Mouse (Mus musculus) left cerebral cortex, postnatal 4 days (tissue): ENCODE results near the gene Drc3. TPM values are rescaled to one million over a fixed set of nuclear protein-coding genes. Genes with fewer than 3 reads are reported as not detected.

Experiments
- DNase-seq: peaks from one replicate; pipeline ENCODE4 v3.0.0-alpha.2; 2022
- intact Hi-C: fragments of 180-260 bp; cut with DNase I; formaldehyde crosslinking; loops from one replicate; pipeline ENCODE4 v1.15.1; 2025
- total RNA-seq, 2 experiments: library from RNA; stranded (reverse); gene quantifications; 2 replicates each; pipeline ENCODE4 v1.2.3; 2021

Drc3 gene
- total RNA-seq, 2 experiments from 2014 or later = 4.7 to 4.8 TPM

- no peak for DNase-seq
These were observed 19.7 kb upstream of the Drc3 start for GRCm38 (mm10) chr11:60333461-60333860.

GRCm38 (mm10) chr11:60334124-60334523, 19.0 kb upstream of the Drc3 start:
- no peak for DNase-seq
- intact Hi-C loops = no loop called here

More at GRCm38 (mm10) chr11:60333461-60333860, 19.7 kb upstream of the Drc3 start:
- intact Hi-C loops = no loop called here

DNA sequence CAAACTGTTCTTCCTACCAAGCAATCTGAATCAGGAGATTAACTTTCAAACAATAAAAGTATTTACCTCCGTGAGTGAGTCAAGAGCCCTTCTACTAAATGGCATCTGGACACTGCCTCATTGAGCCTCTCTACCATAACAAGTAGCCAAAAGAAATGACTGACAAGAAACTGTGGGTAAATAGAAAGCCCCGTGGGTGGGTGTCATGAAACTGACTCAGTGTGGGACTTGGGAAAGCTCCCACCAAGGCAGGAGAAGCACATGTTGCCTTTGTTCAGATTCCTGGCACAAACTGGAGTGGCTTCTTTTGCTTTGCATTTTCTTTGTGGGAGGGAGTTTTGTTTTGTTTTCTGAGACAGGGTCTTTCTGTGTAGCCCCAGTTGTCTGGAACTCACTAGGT, 17.4 kb upstream of the Drc3 start:
- intact Hi-C loops = no loop called here
- DNase-seq = no peak

DNA sequence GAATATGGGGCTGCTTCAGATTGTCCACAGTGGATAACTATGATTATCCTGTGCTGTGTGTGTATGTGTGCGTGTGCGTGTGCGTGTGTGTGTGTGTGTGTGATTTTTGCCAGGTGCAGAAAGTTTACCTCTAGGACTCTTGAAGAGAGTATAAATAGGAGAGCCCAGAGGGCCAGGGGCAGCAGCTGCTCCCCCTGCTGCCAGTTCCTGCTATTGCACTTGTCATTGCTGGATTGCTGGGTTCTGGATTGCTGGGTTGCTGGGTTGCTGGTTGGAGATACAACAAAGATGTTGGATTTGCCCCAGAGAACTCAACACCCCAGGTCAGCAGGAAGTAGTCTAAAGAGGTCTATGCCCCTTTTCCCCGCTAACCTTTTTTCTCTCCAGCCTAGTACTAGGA, 14.8 kb upstream of the Drc3 start:
- peak; percentile 42 for DNase-seq
- intact Hi-C loops = no loop called here

DNA sequence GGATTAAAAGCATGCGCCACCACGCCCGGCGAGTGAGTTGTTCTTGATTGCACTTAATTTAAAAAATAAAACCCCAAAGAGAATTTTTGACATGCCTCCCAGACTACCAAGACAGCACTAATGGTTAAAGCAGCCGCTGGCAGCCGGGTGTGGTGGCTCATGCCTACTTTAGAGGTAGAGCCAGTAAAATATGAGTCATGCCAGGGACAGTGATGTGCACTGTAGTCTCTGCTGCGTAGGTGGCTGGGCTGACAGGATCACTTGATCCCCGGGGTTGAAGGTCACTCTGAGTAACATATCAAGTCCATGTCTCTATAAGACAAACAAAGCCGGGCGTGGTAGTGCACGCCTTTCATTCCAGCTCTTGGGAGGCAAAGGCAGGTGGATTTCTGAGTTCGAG, 13.8 kb upstream of the Drc3 start:
- intact Hi-C loops = no loop called here

GRCm38 (mm10) chr11:60345868-60346267, 7.3 kb upstream of the Drc3 start:
- intact Hi-C loops = no loop called here
- DNase-seq = no peak

More for the DNA sequence above, 13.8 kb upstream of the Drc3 start:
- no peak for DNase-seq

- intact Hi-C loops = no loop called here
- DNase-seq = peak; percentile 78
These were observed 6.6 kb upstream of the Drc3 start for GRCm38 (mm10) chr11:60346537-60346936.

- intact Hi-C loops = no loop called here
- DNase-seq = no peak
These were observed 1.7 kb upstream of the Drc3 start for GRCm38 (mm10) chr11:60351388-60351787.

DNA sequence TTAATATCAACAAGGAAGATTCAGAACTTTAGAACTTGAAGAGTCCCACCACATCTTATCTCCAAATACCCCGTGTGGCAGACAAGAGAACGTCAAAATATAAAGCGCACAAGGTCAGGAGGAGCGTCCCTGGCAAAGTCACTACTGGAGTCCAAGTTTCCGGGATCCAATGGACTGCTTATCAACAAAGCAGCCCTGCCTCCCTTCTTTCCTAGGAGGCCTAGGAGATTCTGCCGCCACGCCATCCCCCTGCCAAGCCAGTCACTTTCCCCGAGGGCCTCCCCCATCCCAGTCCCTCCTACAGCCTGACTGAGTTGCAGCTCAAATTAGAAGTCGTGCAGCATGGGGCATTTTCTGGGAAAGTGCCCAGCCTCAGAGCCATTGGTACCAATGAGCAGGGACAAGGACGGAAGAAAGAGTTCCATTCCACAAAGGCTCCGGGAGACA, 1.2 kb upstream of the Drc3 start:
- intact Hi-C loops = no loop called here
- peak; percentile 61 for DNase-seq

DNA sequence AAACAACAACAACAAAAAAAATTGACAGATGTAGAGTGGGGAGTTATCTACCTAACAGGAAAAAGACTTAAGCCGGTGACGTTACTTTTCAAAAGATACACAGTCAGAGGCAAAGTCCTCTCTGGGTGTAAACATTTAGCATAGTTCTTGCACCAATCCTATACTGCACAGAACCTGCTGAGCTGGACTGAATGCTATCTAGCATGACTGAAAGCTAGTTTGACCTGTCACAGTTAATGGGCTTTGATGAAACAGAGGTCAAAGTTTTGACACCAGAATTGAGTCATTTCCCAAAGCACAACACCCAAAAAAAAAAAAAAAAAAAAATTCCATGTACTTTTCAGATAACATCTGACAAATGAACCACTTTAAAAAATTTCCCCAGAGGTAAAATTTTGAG, 2.8 kb downstream of the Drc3 start:
- intact Hi-C loops = no loop called here
- no peak for DNase-seq

GRCm38 (mm10) chr11:60357116-60357515, 4.0 kb downstream of the Drc3 start:
- DNase-seq = no peak
- intact Hi-C loops = no loop called here

GRCm38 (mm10) chr11:60358548-60358947, 5.4 kb downstream of the Drc3 start:
- DNase-seq = no peak
- intact Hi-C loops = no loop called here

- DNase-seq = no peak
- intact Hi-C loops = no loop called here
These were observed 6.0 kb downstream of the Drc3 start for GRCm38 (mm10) chr11:60359138-60359537.

DNA sequence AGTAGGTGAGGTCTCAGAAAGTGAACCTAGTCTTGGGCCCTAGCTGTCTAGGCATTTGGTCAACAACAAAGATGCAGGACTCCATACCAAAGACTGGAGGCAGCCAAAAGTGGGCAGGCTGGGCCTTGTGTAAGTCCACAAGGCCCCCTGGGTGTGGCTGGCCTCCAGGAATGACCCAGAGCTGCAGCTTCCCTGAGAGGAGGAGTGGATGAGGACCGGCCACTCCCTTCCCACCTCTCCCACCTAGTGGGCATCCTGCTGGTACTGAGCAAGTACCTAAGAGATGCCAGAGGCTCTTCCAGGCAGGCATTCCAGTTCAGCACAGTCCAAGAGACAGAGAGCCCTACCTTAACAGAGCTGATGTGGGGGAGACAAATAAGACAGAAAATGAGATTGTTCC, 6.8 kb downstream of the Drc3 start:
- DNase-seq = no peak
- intact Hi-C loops = no loop called here

DNA sequence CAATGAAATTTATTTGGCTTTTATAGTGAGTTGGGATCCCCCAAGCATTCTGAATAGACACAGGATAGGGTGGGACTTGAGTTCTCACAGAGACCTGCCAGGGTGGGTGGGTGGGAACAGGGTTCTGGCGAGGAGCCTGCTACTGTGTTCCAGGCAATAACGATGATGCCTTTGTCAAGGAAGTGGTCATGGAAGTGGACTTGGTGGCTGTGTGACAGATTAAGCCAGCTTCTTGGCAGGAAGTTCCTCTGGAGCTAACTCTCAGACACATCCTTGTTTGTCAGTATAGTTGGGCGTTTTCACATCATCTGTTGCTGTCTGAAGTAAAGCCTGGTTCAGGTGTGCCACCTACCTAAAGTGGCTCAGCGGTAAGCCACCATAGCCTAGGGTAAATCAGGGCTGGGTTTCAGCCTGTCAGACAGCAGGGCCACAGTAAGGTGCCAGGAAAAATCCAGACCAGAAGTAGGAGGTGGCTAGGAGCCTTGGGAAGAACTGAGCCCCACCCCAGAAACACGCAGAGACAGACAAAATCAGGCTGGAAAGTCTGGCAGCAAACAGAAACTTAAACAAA, 7.6 kb downstream of the Drc3 start:
- no peak for DNase-seq
- intact Hi-C loops = no loop called here

GRCm38 (mm10) chr11:60366239-60367019, 13.3 kb downstream of the Drc3 start:
- intact Hi-C loops = no loop called here

DNA sequence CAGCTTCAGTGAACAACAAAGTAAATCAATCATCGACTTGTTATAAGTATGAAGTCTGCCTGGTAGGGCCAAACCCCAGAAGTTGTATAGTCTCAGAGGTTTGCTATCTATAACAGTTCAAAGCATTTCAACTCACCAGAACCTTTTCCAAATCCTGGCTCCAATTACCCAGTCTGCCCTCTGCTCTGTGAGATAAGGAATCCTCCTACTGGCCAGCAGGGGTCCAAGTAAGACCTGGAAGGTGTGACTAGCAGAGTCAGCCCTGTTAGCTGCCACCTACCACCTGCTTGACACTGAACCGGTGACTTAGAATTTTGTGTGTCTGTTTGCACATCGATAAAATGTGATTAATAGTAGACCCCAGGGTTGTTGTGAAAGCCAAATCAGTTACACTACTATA, 14.1 kb downstream of the Drc3 start:
- no peak for DNase-seq
- intact Hi-C loops = no loop called here

More at GRCm38 (mm10) chr11:60366239-60367019, 13.3 kb downstream of the Drc3 start:
- DNase-seq = no peak

DNA sequence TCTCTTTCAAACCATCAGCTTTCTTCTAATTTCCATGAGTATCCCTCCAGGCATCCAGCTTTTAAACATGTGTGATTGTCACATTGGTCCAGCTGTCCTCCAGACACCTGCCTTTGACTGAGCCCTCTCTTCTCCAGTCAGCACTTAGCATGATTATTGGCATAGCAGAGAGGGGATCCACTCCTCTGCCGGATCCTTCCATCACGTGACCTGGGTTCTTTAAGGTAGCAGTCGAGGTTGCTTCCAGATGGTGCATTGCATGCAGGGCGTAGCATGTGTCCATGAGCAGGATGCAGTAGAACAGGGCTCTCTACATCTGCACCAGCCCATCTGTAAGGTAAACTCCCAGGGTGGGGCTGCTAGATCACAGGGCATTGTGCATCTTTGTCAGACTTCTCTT, 15.8 kb downstream of the Drc3 start:
- no peak for DNase-seq
- intact Hi-C loops = no loop called here

- intact Hi-C loops = no loop called here
- no peak for DNase-seq
These were observed 16.3 kb downstream of the Drc3 start for GRCm38 (mm10) chr11:60369448-60369847.

DNA sequence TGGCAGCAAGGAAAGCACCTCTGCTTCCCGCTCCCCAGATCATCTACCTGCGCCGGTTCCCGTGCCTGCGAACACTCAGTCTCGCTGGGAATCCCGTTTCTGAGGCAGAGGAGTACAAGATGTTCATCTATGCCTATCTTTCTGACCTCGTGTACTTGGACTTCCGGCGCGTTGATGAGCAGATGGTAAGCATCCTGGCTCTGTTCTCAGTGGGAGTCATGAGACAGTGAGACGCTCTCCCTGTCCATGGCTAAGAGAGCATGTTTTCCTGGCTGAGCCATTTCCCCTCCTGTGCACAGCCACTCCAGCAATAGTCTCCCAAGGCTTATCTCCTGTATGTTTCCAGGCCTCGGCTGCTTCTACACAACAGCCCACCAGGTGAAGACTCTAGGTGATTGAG, 17.3 kb downstream of the Drc3 start:
- intact Hi-C loops = no loop called here
- no peak for DNase-seq

DNA sequence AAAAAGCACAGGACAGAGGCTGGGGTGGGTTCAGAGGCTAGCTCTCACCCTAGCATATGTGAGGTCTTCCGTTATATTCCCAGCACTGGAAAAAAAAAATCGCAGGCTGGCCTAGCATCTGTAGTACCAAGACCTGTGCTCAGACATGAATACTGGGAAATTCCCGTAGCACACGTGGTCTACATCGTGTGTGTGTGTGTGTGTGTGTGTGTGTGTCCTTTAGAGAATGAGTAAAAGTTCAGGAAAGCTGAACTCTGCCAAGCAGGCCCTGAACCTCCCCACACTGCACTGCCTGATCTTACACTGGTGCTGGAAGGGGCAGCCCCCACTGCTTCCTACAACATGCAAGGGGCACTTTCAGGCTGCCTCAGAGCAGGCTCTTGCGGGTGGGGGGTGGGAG, 21.4 kb downstream of the Drc3 start:
- intact Hi-C loops = no loop called here
- DNase-seq = no peak

DNA sequence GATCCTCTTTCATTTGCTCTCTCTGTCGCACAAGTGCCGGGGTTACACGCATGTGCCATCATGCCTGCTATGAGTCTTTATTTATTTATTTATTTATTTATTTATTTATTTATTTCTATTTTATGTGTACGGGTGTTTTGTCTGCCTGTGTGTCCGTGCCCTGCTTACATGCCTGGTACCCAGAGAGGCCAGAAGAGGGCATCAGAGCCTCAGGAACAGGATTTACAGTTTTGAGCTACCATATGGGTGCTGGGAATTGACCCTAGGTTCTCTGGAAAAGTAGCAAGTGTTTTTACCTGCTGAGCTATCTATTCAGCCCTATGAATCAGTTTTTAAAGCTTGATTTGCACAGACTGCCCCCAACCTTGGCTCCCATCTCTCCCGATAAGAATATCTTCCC, 30.4 kb downstream of the Drc3 start:
- no peak for DNase-seq
- intact Hi-C loops = no loop called here
